Mouse (Mus musculus) embryonic fibroblast, embryonic 13.5 days (primary cell): ENCODE data around the gene Tesk1. TPM values are rescaled to one million over a fixed set of nuclear protein-coding genes. Genes with fewer than 3 reads are reported as not detected.

Source experiments
- H3K27ac ChIP-seq: 2 replicates; pipeline ENCODE4 v1.5.1; 2012; ENCODE audit warnings: low read length, control low read depth, inconsistent platforms; ENCODE audit not compliant: insufficient read depth
- H3K4me1 ChIP-seq: 2 replicates; pipeline ENCODE4 v1.6.1; 2011; ENCODE audit warnings: low read length; ENCODE audit not compliant: control insufficient read depth, insufficient read depth
- H3K4me3 ChIP-seq: 2 replicates; pipeline ENCODE4 v1.5.1; 2011; ENCODE audit warnings: mild to moderate bottlenecking, control low read depth, low read length; ENCODE audit not compliant: insufficient read depth
- CTCF ChIP-seq: IDR thresholded peaks from 2 replicates; pipeline ENCODE4 v1.5.1; 2011; ENCODE audit warnings: mild to moderate bottlenecking, control low read depth, low read length, moderate library complexity, borderline replicate concordance; ENCODE audit not compliant: insufficient read depth
- POLR2A ChIP-seq: IDR thresholded peaks from 2 replicates; pipeline ENCODE4 v1.6.1; 2011; ENCODE audit warnings: low read depth, mild to moderate bottlenecking, control low read depth, low read length, moderate library complexity
- polyA plus RNA-seq: library from polyadenylated mRNA; stranded (reverse); fragments of >200 nt; gene quantifications from 2 replicates; pipeline ENCODE4 v1.2.4, GENCODE M21; 2011; ENCODE audit warnings: low read depth; ENCODE audit not compliant: missing spikeins, insufficient read length

Tesk1 gene
- polyA plus RNA-seq, 1 experiment = 33.4 TPM

DNA sequence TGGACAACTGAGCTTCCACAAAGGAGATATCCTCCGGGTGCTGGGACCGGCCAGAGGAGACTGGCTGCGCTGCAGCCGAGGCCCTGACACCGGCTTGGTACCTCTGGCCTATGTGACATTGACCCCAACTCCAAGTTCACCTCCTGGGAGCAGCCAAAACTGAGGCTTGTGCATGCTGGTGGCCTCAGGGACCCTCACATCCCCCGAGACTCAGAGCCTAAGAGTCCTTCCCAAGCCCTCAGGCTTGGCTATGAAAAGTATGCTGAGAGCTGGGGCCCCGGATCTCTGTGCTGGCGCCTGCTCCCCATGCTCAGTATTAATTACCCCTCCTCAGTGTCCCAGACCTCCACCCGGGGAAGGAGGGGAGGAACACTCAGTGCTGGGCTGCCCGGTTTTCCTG lies 15.3 kb upstream of the Tesk1 start:
- no peak for TF ChIP-seq POLR2A
- TF ChIP-seq CTCF = no peak
- Histone ChIP-seq H3K4me1 (no peaks in the 10 kb centered on the region), H3K4me3 (no peak overlapping the region), H3K27ac (no peak overlapping the region)

DNA sequence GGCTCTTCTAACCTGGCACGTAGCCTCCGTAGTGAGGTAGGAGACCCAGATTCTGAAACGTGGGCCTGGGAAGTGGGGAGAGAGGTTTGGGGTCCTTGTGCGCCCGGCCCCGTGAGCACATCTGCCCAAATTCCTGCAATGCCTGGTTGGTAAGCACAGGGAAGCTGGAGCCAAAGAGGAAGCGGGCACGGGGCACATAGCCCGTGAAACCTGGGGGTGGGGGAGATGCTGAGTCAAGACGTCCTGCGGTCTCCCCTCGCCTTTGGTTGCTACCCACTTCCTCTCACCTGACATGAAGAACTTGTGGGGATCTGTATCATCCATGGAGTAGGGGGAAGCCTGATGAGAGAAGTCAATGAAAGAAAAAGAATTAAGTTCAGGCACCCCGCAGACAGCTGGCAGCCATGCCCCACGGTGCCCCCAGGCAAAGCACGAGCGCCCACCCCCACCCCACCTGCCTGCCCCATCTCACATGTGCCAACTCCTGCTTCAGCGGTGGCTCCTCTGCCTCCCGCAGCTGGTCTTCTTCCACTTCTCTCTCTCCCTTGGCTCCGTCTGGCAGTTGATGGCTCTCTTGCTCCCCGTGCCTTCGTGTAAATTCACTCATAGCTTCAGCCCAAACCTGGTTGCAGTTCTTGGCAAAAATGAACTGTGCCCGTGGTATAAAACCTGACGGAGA lies 14.1 kb upstream of the Tesk1 start:
- no peak overlapping the region for H3K4me3 ChIP-seq
- TF ChIP-seq CTCF (no peak), POLR2A (no peak)
- no peak overlapping the region for H3K27ac ChIP-seq
- H3K4me1 ChIP-seq = no peaks in the 10 kb centered on the region

DNA sequence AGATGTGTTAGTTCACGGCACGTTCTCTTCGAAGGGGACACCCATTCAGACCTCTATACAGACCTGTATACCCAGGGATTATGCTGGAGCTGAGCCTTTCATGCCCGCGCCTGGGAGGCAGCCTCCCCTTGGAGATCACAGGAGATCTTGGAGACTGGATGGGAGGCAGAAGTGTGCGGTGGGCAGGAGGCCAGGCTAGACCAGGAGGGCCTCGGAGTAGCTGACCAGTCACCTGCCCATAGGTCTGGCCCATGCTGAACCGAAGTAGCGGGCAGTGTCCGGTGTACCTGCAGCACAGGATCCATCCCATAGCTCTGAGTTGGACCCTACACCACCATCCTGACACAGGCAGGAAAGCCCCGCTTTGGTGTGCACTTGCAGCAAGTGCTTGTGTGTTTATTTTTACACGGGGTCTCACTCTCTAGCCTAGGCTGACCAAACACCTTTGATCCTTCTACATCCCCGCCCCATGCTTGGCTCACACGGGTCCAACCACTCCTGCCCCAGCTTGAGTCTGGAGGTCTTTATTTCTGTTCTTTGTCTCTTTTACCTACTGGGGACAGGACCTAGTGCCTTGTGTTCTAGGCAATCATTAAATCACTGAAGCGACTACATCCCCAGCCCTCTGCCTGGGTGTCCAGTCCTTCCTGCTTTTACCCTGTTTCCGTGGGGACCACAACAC lies 13.4 kb upstream of the Tesk1 start:
- TF ChIP-seq CTCF = no peak
- TF ChIP-seq POLR2A = no peak
- Histone ChIP-seq H3K27ac (no peak overlapping the region), H3K4me1 (no peaks in the 10 kb centered on the region), H3K4me3 (no peak overlapping the region)

DNA sequence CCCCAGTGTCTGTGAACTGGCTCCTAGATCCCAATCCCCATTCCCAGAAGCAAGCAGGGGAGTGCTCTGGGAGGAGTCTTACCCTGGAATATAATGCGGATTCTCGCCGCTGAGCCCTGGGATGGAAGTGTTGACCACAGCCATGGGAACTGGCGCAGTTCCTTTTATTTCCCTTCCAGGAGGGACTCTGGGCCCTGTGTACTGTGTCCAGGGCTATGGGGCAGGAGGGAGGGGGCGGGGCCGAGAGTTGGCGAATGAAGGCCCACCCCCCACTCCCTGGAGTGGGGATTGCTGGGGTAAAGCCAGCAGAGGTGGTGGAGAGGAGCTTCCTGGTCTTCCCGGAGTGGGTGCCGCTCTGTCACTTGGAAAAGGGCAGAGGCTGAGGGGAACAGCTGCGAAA lies 12.8 kb upstream of the Tesk1 start, which contains the start of gene Fam166b:
Fam166b (minus strand) TSS at position 189 of the 400 bp plus-strand sequence.
- no peaks in the 10 kb centered on the region for H3K4me1 ChIP-seq
- no peak within 1 kb of the TSS for H3K4me3 ChIP-seq
- H3K27ac ChIP-seq = no peak within 1 kb of the TSS
- TF ChIP-seq POLR2A = no peak
- no peak for TF ChIP-seq CTCF

DNA sequence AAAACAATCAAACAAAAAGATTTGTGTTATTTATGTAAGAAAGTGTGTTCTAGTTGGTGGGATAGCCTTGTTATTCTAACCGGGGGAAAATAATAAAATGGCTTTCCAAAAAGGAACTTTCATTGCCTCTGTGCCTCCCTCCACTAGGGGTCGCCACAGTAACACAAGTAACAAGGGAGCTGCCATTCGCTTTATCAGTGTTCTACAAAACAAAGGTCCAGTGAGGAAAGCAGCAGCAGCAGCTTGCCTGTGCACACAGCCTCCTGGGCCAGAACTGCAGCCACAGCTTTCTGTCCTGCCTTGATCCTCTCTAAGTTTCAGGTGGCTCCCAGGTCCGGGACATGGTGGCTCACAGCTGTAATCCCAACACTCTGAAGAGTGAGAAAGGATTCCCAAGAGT lies 10.0 kb upstream of the Tesk1 start:
- Histone ChIP-seq H3K4me3 (no peak overlapping the region), H3K4me1 (no peaks in the 10 kb centered on the region), H3K27ac (no peak overlapping the region)
- TF ChIP-seq POLR2A (no peak), CTCF (peak; percentile 51; the same call in 1 of the 2 replicates)

DNA sequence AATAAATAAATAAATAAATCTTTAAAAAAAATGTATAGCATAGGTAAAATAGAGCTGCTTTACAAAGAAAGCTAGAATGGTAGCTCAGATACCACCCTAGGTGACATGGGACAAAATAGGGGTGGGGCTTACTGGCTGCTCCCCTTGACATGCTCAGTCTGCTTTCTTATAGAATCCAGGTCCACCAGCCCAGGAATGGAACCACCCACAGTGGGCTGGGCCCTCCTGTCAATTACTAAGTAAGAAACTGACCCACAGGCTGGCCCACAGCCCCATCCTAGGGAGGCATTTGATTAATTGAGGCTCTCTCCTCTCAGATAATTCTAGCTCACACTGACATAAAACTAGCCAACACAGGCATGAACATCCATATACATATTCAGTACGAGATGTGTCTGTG lies 8.9 kb upstream of the Tesk1 start:
- no peak overlapping the region for H3K4me3 ChIP-seq
- H3K27ac ChIP-seq = no peak overlapping the region
- TF ChIP-seq POLR2A (no peak), CTCF (no peak)
- no peaks in the 10 kb centered on the region for H3K4me1 ChIP-seq

DNA sequence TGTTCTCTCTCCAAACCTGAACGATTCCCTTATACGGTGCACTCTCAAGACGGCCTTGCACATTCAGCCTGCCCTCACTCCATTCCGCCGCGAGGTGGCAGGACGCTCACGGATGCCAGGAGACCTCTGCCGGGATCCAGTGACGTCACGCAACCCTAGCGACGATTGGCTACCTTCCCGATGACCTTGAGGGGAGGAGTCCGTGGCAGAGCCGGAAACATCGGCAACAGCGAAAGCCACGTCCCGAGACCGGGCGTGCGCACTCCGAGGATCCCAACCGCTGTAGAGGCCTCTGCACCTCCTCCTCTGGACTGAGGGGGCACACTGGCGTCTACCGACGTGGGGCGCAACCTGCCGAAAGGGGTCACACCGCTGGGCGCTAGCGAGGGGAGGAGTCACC lies 305 bp downstream of the Tesk1 start:
- H3K4me3 ChIP-seq = peak overlapping the region; percentile 50
- H3K27ac ChIP-seq = peak overlapping the region; percentile 34
- H3K4me1 ChIP-seq = no peaks in the 10 kb centered on the region
- TF ChIP-seq CTCF (peak; percentile 98), POLR2A (peak; percentile 88)

DNA sequence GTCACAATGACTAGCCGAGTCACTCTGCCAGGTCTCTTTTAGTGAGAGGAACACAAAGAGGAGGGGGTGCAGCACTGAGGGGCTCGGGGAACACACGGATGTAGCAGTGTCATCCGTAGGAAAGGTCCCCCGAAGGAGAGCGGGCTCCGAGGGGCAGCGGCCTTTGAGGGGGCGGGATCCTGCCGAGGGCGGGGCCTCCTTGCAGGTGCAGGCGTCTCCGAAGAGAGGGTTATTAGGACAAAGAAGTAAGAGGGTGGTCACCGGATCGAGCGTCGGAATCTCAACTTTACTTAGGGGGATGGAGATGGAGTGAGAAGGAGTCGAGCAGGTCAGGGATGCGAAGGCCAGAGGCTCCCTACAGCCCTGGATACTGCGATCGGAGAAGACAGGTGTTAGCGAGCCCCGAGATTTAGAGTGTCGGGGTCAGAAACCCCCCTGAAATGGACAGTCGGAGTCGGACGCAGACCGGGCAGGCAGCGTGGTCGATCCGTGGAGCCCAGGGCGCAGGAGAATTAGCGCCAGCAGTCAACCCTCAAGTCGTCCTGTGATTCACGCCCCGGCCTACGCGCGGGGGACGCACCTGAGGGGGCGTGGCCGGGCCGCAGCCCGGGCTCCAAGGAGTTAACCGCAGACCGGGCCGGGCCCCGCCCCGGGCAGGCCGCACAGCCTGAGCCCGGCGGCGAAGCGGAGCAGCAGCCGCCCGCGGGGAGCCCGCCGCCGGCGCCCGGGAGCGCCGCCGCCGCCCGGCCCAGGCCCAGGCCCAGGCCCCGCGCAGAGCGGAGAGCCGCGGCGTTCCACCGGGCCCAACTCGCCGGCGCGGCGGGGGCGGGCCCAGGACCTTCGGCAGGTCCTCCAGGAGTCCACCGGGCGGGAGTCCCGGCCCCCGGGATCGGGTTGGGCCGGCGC lies 970 bp downstream of the Tesk1 start:
- TF ChIP-seq POLR2A = peak; percentile 65
- no peak for TF ChIP-seq CTCF
- Histone ChIP-seq H3K27ac (peak overlapping the region; percentile 34), H3K4me3 (peak overlapping the region; percentile 50), H3K4me1 (no peaks in the 10 kb centered on the region)

DNA sequence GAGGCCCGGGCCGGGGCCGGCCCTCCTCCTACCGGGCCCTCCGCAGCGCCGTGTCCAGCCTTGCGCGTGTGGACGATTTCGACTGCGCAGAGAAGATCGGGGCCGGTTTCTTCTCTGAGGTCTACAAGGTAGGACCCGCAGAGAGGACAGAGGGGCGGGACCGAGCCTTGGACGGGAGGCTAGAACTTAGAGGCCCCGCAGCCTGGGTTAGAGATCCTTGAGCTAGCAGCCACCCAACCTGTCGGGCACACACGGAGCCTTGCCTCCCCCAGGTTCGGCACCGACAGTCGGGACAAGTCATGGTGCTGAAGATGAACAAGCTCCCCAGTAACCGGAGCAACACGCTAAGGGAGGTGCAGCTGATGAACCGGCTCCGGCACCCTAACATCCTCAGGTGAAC lies 1.8 kb downstream of the Tesk1 start:
- no peaks in the 10 kb centered on the region for H3K4me1 ChIP-seq
- H3K4me3 ChIP-seq = peak overlapping the region; percentile 50
- TF ChIP-seq CTCF = no peak
- no peak for TF ChIP-seq POLR2A
- H3K27ac ChIP-seq = no peak overlapping the region

DNA sequence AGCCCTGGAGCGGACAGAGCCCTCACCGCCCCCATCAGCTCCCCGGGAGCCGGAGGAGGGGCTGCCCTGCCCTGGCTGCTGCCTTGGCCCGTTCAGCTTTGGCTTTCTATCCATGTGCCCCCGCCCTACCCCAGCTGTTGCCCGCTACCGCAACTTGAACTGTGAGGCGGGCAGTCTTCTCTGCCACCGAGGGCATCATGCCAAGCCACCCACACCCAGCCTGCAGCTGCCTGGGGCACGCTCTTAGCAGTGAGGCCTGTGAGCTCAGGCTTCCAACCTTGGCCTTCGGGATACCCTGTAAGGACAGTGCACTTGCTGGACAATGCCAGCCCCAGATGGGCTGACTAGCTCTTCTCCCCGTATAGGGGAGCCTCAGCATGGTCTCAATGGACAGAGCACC lies 5.5 kb downstream of the Tesk1 start:
- Histone ChIP-seq H3K4me3 (no peak overlapping the region), H3K4me1 (no peaks in the 10 kb centered on the region), H3K27ac (no peak overlapping the region)
- TF ChIP-seq POLR2A (no peak), CTCF (no peak)
